Mouse (Mus musculus): Measurements from ENCODE around the gene Fchsd2.

Fchsd2 gene

GRCm38 (mm10) chr7:101317014-101317413, 224.4 kb downstream of the Fchsd2 start, which contains the start of gene Stard10:
Gene Stard10, plus strand, starts transcription at chr7:101317086.
- in situ Hi-C loops (cut with MboI; ENCODE audit: low pct_unique_long_range_greater_than_20kb in 1 of 2, low sequenced_read_pairs in 2 of 2, unreplicated experiment in 1 of 2): no loop called here

- in situ Hi-C loops (cut with MboI; ENCODE audit: low pct_unique_long_range_greater_than_20kb in 1 of 2, low sequenced_read_pairs in 2 of 2, unreplicated experiment in 1 of 2): no loop called here
Observed at GRCm38 (mm10) chr7:101318848-101319247, 226.2 kb downstream of the Fchsd2 start.

- in situ Hi-C loops (cut with MboI; ENCODE audit: low pct_unique_long_range_greater_than_20kb in 1 of 2, low sequenced_read_pairs in 2 of 2, unreplicated experiment in 1 of 2): no loop called here
Observed at GRCm38 (mm10) chr7:101319796-101320195, 227.1 kb downstream of the Fchsd2 start.

GRCm38 (mm10) chr7:101320399-101321217, 227.9 kb downstream of the Fchsd2 start:
- in situ Hi-C loops (cut with MboI; ENCODE audit: low pct_unique_long_range_greater_than_20kb in 1 of 2, low sequenced_read_pairs in 2 of 2, unreplicated experiment in 1 of 2): no loop called here

- in situ Hi-C loops (cut with MboI; ENCODE audit: low pct_unique_long_range_greater_than_20kb in 1 of 2, low sequenced_read_pairs in 2 of 2, unreplicated experiment in 1 of 2): no loop called here
Observed at GRCm38 (mm10) chr7:101321218-101321827, 228.7 kb downstream of the Fchsd2 start.

- in situ Hi-C loops (cut with MboI; ENCODE audit: low pct_unique_long_range_greater_than_20kb in 1 of 2, low sequenced_read_pairs in 2 of 2, unreplicated experiment in 1 of 2): no loop called here
Observed at GRCm38 (mm10) chr7:101323141-101323594, 230.5 kb downstream of the Fchsd2 start.

- in situ Hi-C loops (cut with MboI; ENCODE audit: low pct_unique_long_range_greater_than_20kb in 1 of 2, low sequenced_read_pairs in 2 of 2, unreplicated experiment in 1 of 2): no loop called here
Observed at GRCm38 (mm10) chr7:101324142-101324962, 231.7 kb downstream of the Fchsd2 start.

- in situ Hi-C loops (cut with MboI; ENCODE audit: low pct_unique_long_range_greater_than_20kb in 1 of 2, low sequenced_read_pairs in 2 of 2, unreplicated experiment in 1 of 2): no loop called here
Observed at GRCm38 (mm10) chr7:101326006-101326405, 233.3 kb downstream of the Fchsd2 start.

GRCm38 (mm10) chr7:101327263-101327662, 234.6 kb downstream of the Fchsd2 start:
- in situ Hi-C loops (cut with MboI; ENCODE audit: low pct_unique_long_range_greater_than_20kb in 1 of 2, low sequenced_read_pairs in 2 of 2, unreplicated experiment in 1 of 2): no loop called here

GRCm38 (mm10) chr7:101327786-101328185, 235.1 kb downstream of the Fchsd2 start:
- in situ Hi-C loops (cut with MboI; ENCODE audit: low pct_unique_long_range_greater_than_20kb in 1 of 2, low sequenced_read_pairs in 2 of 2, unreplicated experiment in 1 of 2): no loop called here

GRCm38 (mm10) chr7:101328621-101329158, 236.0 kb downstream of the Fchsd2 start:
- in situ Hi-C loops (cut with MboI; ENCODE audit: low pct_unique_long_range_greater_than_20kb in 1 of 2, low sequenced_read_pairs in 2 of 2, unreplicated experiment in 1 of 2): no loop called here

GRCm38 (mm10) chr7:101329606-101330005, 236.9 kb downstream of the Fchsd2 start:
- in situ Hi-C loops (cut with MboI; ENCODE audit: low pct_unique_long_range_greater_than_20kb in 1 of 2, low sequenced_read_pairs in 2 of 2, unreplicated experiment in 1 of 2): no loop called here

GRCm38 (mm10) chr7:101330074-101330840, 237.6 kb downstream of the Fchsd2 start:
- in situ Hi-C loops (cut with MboI; ENCODE audit: low pct_unique_long_range_greater_than_20kb in 1 of 2, low sequenced_read_pairs in 2 of 2, unreplicated experiment in 1 of 2): no loop called here

GRCm38 (mm10) chr7:101330841-101331173, 238.1 kb downstream of the Fchsd2 start:
- in situ Hi-C loops (cut with MboI; ENCODE audit: low pct_unique_long_range_greater_than_20kb in 1 of 2, low sequenced_read_pairs in 2 of 2, unreplicated experiment in 1 of 2): no loop called here

- in situ Hi-C loops (cut with MboI; ENCODE audit: low pct_unique_long_range_greater_than_20kb in 1 of 2, low sequenced_read_pairs in 2 of 2, unreplicated experiment in 1 of 2): no loop called here
Observed at GRCm38 (mm10) chr7:101332045-101332831, 239.6 kb downstream of the Fchsd2 start.

Data from mouse embryonic stem cell (cell line).